Mouse (Mus musculus) fibroblast of lung, adult 2 months (primary cell): ENCODE data around the gene Efemp1.

Experiments used
- DNase-seq: peaks from one replicate; pipeline ENCODE4 v3.0.0-alpha.2; 2011; ENCODE audit warnings: low read depth

Gene Efemp1

GRCm38 (mm10) chr11:28853102-28853800 is at the start of gene Efemp1:
Gene Efemp1, plus strand, starts transcription at chr11:28853204.
- DNase-seq = no peak

GRCm38 (mm10) chr11:28808685-28809084 is 44.3 kb upstream of the Efemp1 start:
- DNase-seq = peak; percentile 44

GRCm38 (mm10) chr11:28811874-28812273 is 41.1 kb upstream of the Efemp1 start:
- no peak for DNase-seq

- no peak for DNase-seq
Measured at GRCm38 (mm10) chr11:28812564-28812963, 40.4 kb upstream of the Efemp1 start.

GRCm38 (mm10) chr11:28817405-28817804 is 35.6 kb upstream of the Efemp1 start:
- DNase-seq = no peak

- no peak for DNase-seq
Measured at GRCm38 (mm10) chr11:28826950-28827349, 26.1 kb upstream of the Efemp1 start.

DNA sequence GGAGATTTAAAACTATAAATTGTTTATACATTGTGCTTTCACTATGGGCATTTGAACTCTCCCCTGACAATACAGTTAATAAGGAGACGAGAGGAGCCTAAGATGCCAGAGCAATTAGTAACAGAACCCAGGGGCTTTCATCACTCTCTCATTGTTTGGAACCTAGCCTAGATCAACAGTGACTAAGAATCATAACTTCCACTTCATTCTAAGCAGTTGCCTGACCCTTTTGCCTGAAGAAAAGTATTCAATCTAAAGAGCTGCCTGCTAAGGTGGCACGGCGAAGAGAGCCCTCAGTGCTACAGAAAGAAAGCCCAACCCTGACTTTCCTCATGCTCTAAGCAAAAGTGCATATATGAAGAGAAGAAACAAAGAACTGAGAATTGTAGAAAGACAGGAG is 19.2 kb upstream of the Efemp1 start:
- DNase-seq = peak; percentile 55

DNA sequence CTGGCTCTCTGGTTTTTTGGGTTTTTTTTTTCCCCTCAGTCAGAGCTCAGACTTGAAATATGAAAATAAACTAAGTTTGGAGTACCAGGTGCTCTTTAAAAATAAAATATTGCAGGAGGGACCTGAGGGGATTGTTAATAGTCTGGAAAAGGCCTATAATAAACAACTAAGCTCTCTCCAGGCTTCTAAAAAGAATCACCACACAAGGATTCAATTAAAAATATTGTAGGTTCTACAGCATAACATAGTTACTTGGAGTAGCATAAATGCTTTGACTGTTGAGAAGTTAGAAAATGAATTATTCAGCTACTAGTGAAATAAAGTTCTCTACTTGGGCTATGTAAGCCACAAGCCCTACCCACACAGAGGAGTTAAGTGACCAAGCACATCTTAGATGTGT is 17.9 kb upstream of the Efemp1 start:
- DNase-seq = no peak

- DNase-seq = no peak
Measured at GRCm38 (mm10) chr11:28849841-28850240, 3.2 kb upstream of the Efemp1 start.

GRCm38 (mm10) chr11:28851645-28852044 is 1.4 kb upstream of the Efemp1 start:
- DNase-seq = no peak

DNA sequence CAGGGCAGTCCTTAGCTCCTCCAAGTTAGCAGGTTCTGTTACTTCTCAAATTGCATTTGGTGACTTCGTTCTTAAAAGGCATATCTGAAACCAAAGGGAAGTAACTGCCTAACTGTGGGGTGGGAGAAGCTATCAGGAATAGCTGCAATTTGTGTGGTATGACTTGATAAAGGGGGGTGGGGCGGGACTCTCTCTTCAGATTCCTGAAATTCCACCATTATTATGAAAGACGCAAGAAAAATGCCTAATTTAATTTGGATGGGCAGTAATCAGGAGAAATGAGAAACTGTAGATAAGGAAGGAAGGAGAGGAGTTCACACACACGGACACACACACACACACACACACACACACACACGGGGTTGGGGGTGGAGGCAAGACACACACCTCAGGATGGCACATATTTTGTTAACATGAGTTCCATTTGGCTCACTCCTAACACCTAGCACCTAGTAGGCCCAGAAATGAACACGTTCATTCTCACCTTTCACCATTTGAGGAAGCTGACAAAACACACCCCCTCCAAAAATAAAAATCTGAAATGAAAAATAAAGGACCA is 564 bp upstream of the Efemp1 start:
- no peak for DNase-seq

GRCm38 (mm10) chr11:28859125-28859524 is 6.1 kb downstream of the Efemp1 start:
- no peak for DNase-seq

- no peak for DNase-seq
Measured at GRCm38 (mm10) chr11:28869129-28869528, 16.1 kb downstream of the Efemp1 start.

GRCm38 (mm10) chr11:28881381-28881976 is 28.5 kb downstream of the Efemp1 start:
- DNase-seq = no peak

DNA sequence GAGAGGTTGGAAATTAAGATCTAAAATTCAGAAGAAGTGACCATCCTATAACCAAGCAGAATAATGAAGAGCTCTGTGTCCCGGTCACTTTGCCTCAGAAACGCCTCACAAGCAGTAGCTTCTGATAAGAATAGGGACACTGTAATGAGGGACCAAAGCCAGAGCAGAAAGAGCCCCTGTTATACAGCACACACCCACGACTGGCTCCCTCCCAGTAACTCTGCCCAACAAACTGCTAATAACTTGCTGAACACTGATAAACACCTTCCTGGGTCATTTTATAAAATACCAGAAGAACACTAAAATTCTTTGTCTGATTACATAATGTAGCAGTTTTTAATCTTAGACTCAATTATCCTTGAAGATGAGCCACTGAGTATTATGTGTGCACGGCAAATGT is 30.1 kb downstream of the Efemp1 start:
- DNase-seq = no peak

DNA sequence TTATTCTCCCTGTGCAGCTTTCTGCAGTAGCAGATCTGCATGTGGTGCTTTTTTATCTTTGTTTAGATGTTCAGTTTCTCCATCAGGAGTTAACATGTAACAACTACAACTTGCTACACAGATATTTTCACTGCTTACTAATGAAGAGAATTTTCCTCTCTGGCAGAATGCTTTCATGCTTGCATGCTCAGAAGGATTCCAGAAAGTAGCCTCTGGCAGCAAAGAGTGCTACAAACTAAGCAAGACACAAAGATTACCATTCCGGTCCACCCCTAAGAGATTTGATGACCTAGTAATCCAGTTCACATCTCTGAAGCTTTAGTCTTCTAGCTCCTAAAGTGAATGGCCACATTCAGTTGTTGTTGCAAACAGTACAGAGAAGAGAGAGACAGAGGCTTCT is 36.5 kb downstream of the Efemp1 start:
- DNase-seq = no peak

DNA sequence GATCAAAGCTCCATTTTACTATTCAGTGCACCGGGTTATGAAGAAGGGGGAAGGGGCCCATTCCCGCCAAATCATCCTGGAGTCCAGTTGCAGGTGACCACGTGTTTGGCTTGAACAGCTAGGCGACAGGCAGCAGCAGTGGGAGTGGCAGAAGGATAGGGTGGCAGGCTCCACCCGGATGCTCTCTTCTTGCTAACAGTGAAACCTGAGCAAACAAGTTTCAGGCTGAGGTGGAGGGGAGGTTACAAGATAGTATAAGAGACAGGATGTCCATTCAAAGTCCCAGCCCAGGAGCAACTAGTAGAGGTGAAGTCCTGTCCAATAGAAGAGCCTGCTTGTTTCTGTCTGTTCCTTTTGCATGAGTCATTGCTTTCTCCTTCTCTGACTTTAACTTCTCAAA is 38.5 kb downstream of the Efemp1 start:
- no peak for DNase-seq

GRCm38 (mm10) chr11:28899420-28899819 is 46.4 kb downstream of the Efemp1 start:
- no peak for DNase-seq

- no peak for DNase-seq
Measured at GRCm38 (mm10) chr11:28904596-28904995, 51.6 kb downstream of the Efemp1 start.

DNA sequence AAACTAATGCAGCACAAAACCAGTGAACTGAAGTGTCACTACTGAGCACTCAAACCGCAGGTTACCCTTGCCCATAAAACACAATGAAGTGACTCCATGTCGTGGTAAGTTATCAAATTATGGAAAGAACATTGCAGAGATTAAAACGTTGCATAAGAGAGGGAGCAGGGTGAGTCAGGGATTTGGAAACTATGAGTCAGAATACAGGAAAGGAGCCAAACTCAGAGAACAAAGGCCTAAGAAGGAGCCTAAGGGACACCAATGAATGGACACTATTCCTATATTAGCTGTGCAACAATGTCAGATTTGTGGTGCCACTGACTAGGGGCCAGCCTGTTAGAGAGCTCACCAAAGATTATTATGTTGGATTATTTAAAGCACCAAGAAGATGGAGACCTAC is 53.3 kb downstream of the Efemp1 start:
- peak; percentile 50 for DNase-seq

DNA sequence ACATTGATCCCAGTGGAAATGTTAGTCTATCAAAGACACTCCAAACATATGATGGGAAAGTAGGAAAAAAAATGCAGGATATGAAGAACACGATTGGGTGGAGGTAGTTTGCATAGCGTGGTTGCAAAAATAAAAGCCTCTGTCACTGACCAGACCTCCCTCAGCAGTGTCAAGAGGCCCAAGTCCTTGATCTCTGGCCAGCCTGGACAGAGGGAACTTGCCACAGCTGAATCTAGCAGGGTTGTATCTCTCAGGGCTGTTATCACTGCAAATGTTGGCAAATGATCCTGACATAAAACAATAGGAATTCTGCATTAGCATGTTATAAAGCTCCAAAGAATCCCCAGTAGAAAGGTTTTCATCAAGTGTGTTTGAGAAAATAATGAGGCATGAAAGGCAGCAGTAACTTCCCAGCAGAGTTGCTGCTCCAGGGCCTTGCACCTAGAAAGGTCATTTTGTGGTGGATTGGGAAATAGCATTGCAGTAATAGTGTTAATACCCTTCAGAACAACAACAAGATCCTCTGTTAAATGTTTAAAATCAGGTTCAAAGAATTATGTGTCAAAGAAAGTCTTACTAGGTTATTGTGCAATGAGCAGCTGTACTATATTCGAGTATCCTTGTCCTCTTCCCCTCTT is 56.0 kb downstream of the Efemp1 start:
- DNase-seq = peak; percentile 58

GRCm38 (mm10) chr11:28912469-28913138 is 59.6 kb downstream of the Efemp1 start:
- no peak for DNase-seq

GRCm38 (mm10) chr11:28934449-28934848 is 81.4 kb downstream of the Efemp1 start:
- DNase-seq = no peak
